In genomic region chr1:73864314-73864713, GRCm38 (mm10) we compare ENCODE assay signal across 17 mouse cellular contexts.
DNase-seq lines count a peak whose midpoint lies in the region; ATAC-seq lines count a peak whose summit lies in the region.
"Had no signal": no experiment of that assay in that cellular context is flagged by ENCODE, and none has a peak within 500 bp of the region (broad histone marks: within the 10 kb centered on the region; RNA-seq: fewer than 3 reads in every experiment).

No protein-coding gene starts in this region.

- peaks cover 5% of the 10 kb centered on the region; the same call in 1 of the 2 replicates for H3K4me1 ChIP-seq in midbrain, embryonic 11.5 days (ENCODE audit: control insufficient read depth, insufficient read depth, low read length)
- H3K4me1 ChIP-seq in midbrain, embryonic 14.5 days (ENCODE audit: control insufficient read depth, insufficient read depth, low read length) = peaks cover 4% of the 10 kb centered on the region; the same call in 1 of the 2 replicates
- H3K4me1 ChIP-seq in heart, embryonic 12.5 days (replicated peaks) = peaks cover 11% of the 10 kb centered on the region
- H3K4me1 ChIP-seq: liver, embryonic 12.5 days had no signal

- no peak overlapping the region for H3K27ac ChIP-seq in midbrain, embryonic 11.5 days (ENCODE audit: low read depth, low read length)
- no peak overlapping the region for H3K27ac ChIP-seq in midbrain, embryonic 14.5 days (replicated peaks; ENCODE audit: low read depth, low read length)
- H3K27ac ChIP-seq in heart, embryonic 12.5 days (ENCODE audit: poor library complexity, severe bottlenecking) = no peak overlapping the region
- H3K27ac ChIP-seq: forebrain, embryonic 13.5 days; hindbrain, embryonic 13.5 days; intestine, embryonic 15.5 days; liver, embryonic 12.5 days had no signal

- no peak for DNase-seq in frontal cortex, postnatal 14 days (ENCODE audit: low spot score in 2 of 2)
- DNase-seq in midbrain, embryonic 11.5 days (ENCODE audit: low spot score, missing footprints) = peak; percentile 45
- DNase-seq in midbrain, embryonic 14.5 days = no peak
- DNase-seq in cerebellum, adult 9-11 months = peak; percentile 36
- DNase-seq in adrenal gland, postnatal 4 days (ENCODE audit: low spot score in 2 of 2) = no peak
- DNase-seq: B cell, adult 2 months; gastrocnemius, postnatal 25 days; heart, postnatal 10 days; kidney, postnatal 36 days; lung, adult 2 months; lung, postnatal 36 days had no signal

- H3K4me3 ChIP-seq in midbrain, embryonic 11.5 days (ENCODE audit: low read depth, low read length) = no peak overlapping the region
- no peak overlapping the region for H3K4me3 ChIP-seq in midbrain, embryonic 14.5 days (replicated peaks; ENCODE audit: low read depth, low read length)
- no peak overlapping the region for H3K4me3 ChIP-seq in heart, embryonic 12.5 days
- H3K4me3 ChIP-seq: forebrain, embryonic 13.5 days; hindbrain, embryonic 13.5 days; intestine, embryonic 15.5 days; liver, embryonic 12.5 days had no signal

- WGBS in midbrain, embryonic 11.5 days = 81% methylated on average over 3 of the region's 3 CpGs
- WGBS in midbrain, embryonic 14.5 days = 73% methylated on average over 3 of the region's 3 CpGs
- WGBS in heart, embryonic 12.5 days = 63% methylated on average over 3 of the region's 3 CpGs

- no peaks in the 10 kb centered on the region for H3K9me3 ChIP-seq in midbrain, embryonic 11.5 days (ENCODE audit: control insufficient read depth, low read length)
- no peaks in the 10 kb centered on the region for H3K9me3 ChIP-seq in midbrain, embryonic 14.5 days (ENCODE audit: control insufficient read depth, low read length)
- no peaks in the 10 kb centered on the region for H3K9me3 ChIP-seq in heart, embryonic 12.5 days (replicated peaks)
- H3K9me3 ChIP-seq: forebrain, embryonic 13.5 days; hindbrain, embryonic 13.5 days; intestine, embryonic 15.5 days; liver, embryonic 12.5 days had no signal

- ATAC-seq in frontal cortex, adult (ENCODE audit: low TSS enrichment) = peak; percentile 88
- ATAC-seq in midbrain, embryonic 11.5 days (ENCODE audit: low FRiP score) = no peak
- ATAC-seq in midbrain, embryonic 14.5 days (ENCODE audit: low FRiP score, low TSS enrichment) = no peak
- ATAC-seq in heart, embryonic 12.5 days (ENCODE audit: insufficient number of reproducible peaks, low FRiP score) = no peak
- ATAC-seq: forebrain, embryonic 13.5 days; intestine, embryonic 15.5 days; liver, embryonic 12.5 days had no signal

- H3K9ac ChIP-seq in midbrain, embryonic 11.5 days (ENCODE audit: low read length) = no peak overlapping the region
- H3K9ac ChIP-seq in midbrain, embryonic 14.5 days (replicated peaks; ENCODE audit: low read length) = no peak overlapping the region
- H3K9ac ChIP-seq in heart, embryonic 12.5 days = no peak overlapping the region
- H3K9ac ChIP-seq: forebrain, embryonic 13.5 days; hindbrain, embryonic 13.5 days; intestine, embryonic 15.5 days; liver, embryonic 12.5 days had no signal

- H3K36me3 ChIP-seq in midbrain, embryonic 11.5 days (ENCODE audit: control insufficient read depth, insufficient read depth, low read length) = no peaks in the 10 kb centered on the region
- H3K36me3 ChIP-seq in midbrain, embryonic 14.5 days (ENCODE audit: control insufficient read depth, insufficient read depth, low read length) = no peaks in the 10 kb centered on the region
- H3K36me3 ChIP-seq in heart, embryonic 12.5 days = no peaks in the 10 kb centered on the region
- H3K36me3 ChIP-seq: hindbrain, embryonic 13.5 days; intestine, embryonic 15.5 days; liver, embryonic 12.5 days had no signal

- H3K4me2 ChIP-seq in midbrain, embryonic 11.5 days = no peak overlapping the region
- H3K4me2 ChIP-seq in midbrain, embryonic 14.5 days (ENCODE audit: low read length) = no peak overlapping the region
- no peak overlapping the region for H3K4me2 ChIP-seq in heart, embryonic 12.5 days
- H3K4me2 ChIP-seq: forebrain, embryonic 13.5 days; hindbrain, embryonic 13.5 days; intestine, embryonic 15.5 days; liver, embryonic 12.5 days had no signal

- no peaks in the 10 kb centered on the region for H3K27me3 ChIP-seq in midbrain, embryonic 11.5 days (ENCODE audit: control insufficient read depth, insufficient read depth, low read length)
- no peaks in the 10 kb centered on the region for H3K27me3 ChIP-seq in midbrain, embryonic 14.5 days (ENCODE audit: control insufficient read depth, insufficient read depth, low read length)
- H3K27me3 ChIP-seq in heart, embryonic 12.5 days (replicated peaks) = no peaks in the 10 kb centered on the region
- H3K27me3 ChIP-seq: forebrain, embryonic 13.5 days; hindbrain, embryonic 13.5 days; intestine, embryonic 15.5 days; liver, embryonic 12.5 days had no signal

Comparison
In these comparisons a context has a peak if more than half of its experiments do, and no peak if none do; other contexts are left out.
1. DNase-seq: peak in midbrain, embryonic 11.5 days (single experiment) and cerebellum, adult 9-11 months (single experiment); none in frontal cortex, postnatal 14 days (0 of 2), midbrain, embryonic 14.5 days (single experiment) and adrenal gland, postnatal 4 days (0 of 2).